Mouse (Mus musculus): ENCODE results near the gene Cd44. TPM values are rescaled to one million over a fixed set of nuclear protein-coding genes. Genes with fewer than 3 reads are reported as not detected.

Gene Cd44
- polyA plus RNA-seq, 1 experiment from 2014 or later, result 15.2 TPM

- DNase-seq (no peak), ATAC-seq (no peak)
- H3K4me2 ChIP-seq (ENCODE audit: low read depth, low read length), result peak overlapping the region; percentile 65
- peak overlapping the region; percentile 62 for H3K4me3 ChIP-seq (ENCODE audit: low read depth, low read length)
- no peaks in the 10 kb centered on the region for H3K27me3 ChIP-seq (ENCODE audit: insufficient read depth, low read length)
- H3K9me3 ChIP-seq (ENCODE audit: low read length), result no peaks in the 10 kb centered on the region
- no peak for TF ChIP-seq CTCF (IDR thresholded peaks at IDR 0.05; ENCODE audit: low read depth)
- TF ChIP-seq EP300 (IDR thresholded peaks at IDR 0.05; ENCODE audit: low read depth), result no peak
- no peak overlapping the region for H3K9ac ChIP-seq (replicated peaks)
- H3K4me1 ChIP-seq (ENCODE audit: insufficient read depth), result peaks cover 30% of the 10 kb centered on the region
- WGBS (ENCODE audit: insufficient replicate concordance), result 49% methylated on average over 3 of the region's 3 CpGs
- H3K36me3 ChIP-seq (replicated peaks; ENCODE audit: insufficient read depth, low read length), result no peaks in the 10 kb centered on the region
- peak overlapping the region; percentile 67; the same call in 1 of the 2 replicates for H3K27ac ChIP-seq (ENCODE audit: low read depth)
Observed at GRCm38 (mm10) chr2:102898585-102898984, 2.9 kb downstream of the Cd44 start.

GRCm38 (mm10) chr2:102896154-102896553, 5.3 kb downstream of the Cd44 start:
- no peak overlapping the region for H3K27ac ChIP-seq (ENCODE audit: low read depth)
- TF ChIP-seq EP300 (IDR thresholded peaks at IDR 0.05; ENCODE audit: low read depth) (no peak), CTCF (IDR thresholded peaks at IDR 0.05; ENCODE audit: low read depth) (no peak)
- H3K4me2 ChIP-seq (ENCODE audit: low read depth, low read length), result no peak overlapping the region
- WGBS (ENCODE audit: insufficient replicate concordance), result 65% methylated on average over 8 of the region's 8 CpGs
- ATAC-seq (no peak), DNase-seq (no peak)
- H3K4me3 ChIP-seq (ENCODE audit: low read depth, low read length), result no peak overlapping the region
- H3K27me3 ChIP-seq (ENCODE audit: insufficient read depth, low read length), result no peaks in the 10 kb centered on the region
- no peak overlapping the region for H3K9ac ChIP-seq (replicated peaks)
- H3K36me3 ChIP-seq (replicated peaks; ENCODE audit: insufficient read depth, low read length), result no peaks in the 10 kb centered on the region
- peaks cover 27% of the 10 kb centered on the region for H3K4me1 ChIP-seq (ENCODE audit: insufficient read depth)
- H3K9me3 ChIP-seq (ENCODE audit: low read length), result no peaks in the 10 kb centered on the region

GRCm38 (mm10) chr2:102895197-102895596, 6.3 kb downstream of the Cd44 start:
- Histone ChIP-seq H3K4me3 (ENCODE audit: low read depth, low read length) (no peak overlapping the region), H3K27ac (ENCODE audit: low read depth) (no peak overlapping the region), H3K9me3 (ENCODE audit: low read length) (no peaks in the 10 kb centered on the region), H3K27me3 (ENCODE audit: insufficient read depth, low read length) (no peaks in the 10 kb centered on the region), H3K9ac (replicated peaks) (no peak overlapping the region), H3K4me1 (ENCODE audit: insufficient read depth) (peaks cover 20% of the 10 kb centered on the region), H3K4me2 (ENCODE audit: low read depth, low read length) (no peak overlapping the region; the same call in 1 of the 2 replicates), H3K36me3 (replicated peaks; ENCODE audit: insufficient read depth, low read length) (no peaks in the 10 kb centered on the region)
- 75% methylated on average over 1 of the region's 1 CpGs for WGBS (ENCODE audit: insufficient replicate concordance)
- no peak for DNase-seq
- ATAC-seq, result 0 out of 2 replicates have a peak, but pooled peaks have one; percentile 21
- TF ChIP-seq EP300 (IDR thresholded peaks at IDR 0.05; ENCODE audit: low read depth) (no peak), CTCF (IDR thresholded peaks at IDR 0.05; ENCODE audit: low read depth) (no peak)

GRCm38 (mm10) chr2:102894785-102895184, 6.7 kb downstream of the Cd44 start:
- no peak for TF ChIP-seq EP300 (IDR thresholded peaks at IDR 0.05; ENCODE audit: low read depth)
- TF ChIP-seq CTCF (IDR thresholded peaks at IDR 0.05; ENCODE audit: low read depth), result no peak
- H3K27me3 ChIP-seq (ENCODE audit: insufficient read depth, low read length), result no peaks in the 10 kb centered on the region
- H3K9ac ChIP-seq (replicated peaks), result no peak overlapping the region
- DNase-seq (no peak), ATAC-seq (peak; percentile 13; the same call in 1 of the 2 replicates)
- H3K4me3 ChIP-seq (ENCODE audit: low read depth, low read length), result no peak overlapping the region
- WGBS (ENCODE audit: insufficient replicate concordance), result 36% methylated on average over 4 of the region's 4 CpGs
- H3K4me2 ChIP-seq (ENCODE audit: low read depth, low read length), result no peak overlapping the region; the same call in 1 of the 2 replicates
- no peaks in the 10 kb centered on the region for H3K36me3 ChIP-seq (replicated peaks; ENCODE audit: insufficient read depth, low read length)
- peaks cover 20% of the 10 kb centered on the region for H3K4me1 ChIP-seq (ENCODE audit: insufficient read depth)
- H3K9me3 ChIP-seq (ENCODE audit: low read length), result no peaks in the 10 kb centered on the region
- H3K27ac ChIP-seq (ENCODE audit: low read depth), result no peak overlapping the region

- peaks cover 6% of the 10 kb centered on the region; the same call in 1 of the 2 replicates for H3K4me1 ChIP-seq (ENCODE audit: insufficient read depth)
- no peaks in the 10 kb centered on the region for H3K9me3 ChIP-seq (ENCODE audit: low read length)
- no peak for TF ChIP-seq CTCF (IDR thresholded peaks at IDR 0.05; ENCODE audit: low read depth)
- no peak for TF ChIP-seq EP300 (IDR thresholded peaks at IDR 0.05; ENCODE audit: low read depth)
- DNase-seq, result no peak
- no peak for ATAC-seq
- peaks cover 4% of the 10 kb centered on the region; the same call in 1 of the 2 replicates for H3K36me3 ChIP-seq (replicated peaks; ENCODE audit: insufficient read depth, low read length)
- H3K27ac ChIP-seq (ENCODE audit: low read depth), result no peak overlapping the region
- H3K9ac ChIP-seq (replicated peaks), result no peak overlapping the region
- WGBS (ENCODE audit: insufficient replicate concordance), result 49% methylated on average over 3 of the region's 3 CpGs
- H3K4me3 ChIP-seq (ENCODE audit: low read depth, low read length), result no peak overlapping the region
- H3K4me2 ChIP-seq (ENCODE audit: low read depth, low read length), result no peak overlapping the region
- H3K27me3 ChIP-seq (ENCODE audit: insufficient read depth, low read length), result no peaks in the 10 kb centered on the region
Observed at GRCm38 (mm10) chr2:102888688-102889225, 12.7 kb downstream of the Cd44 start.

- WGBS (ENCODE audit: insufficient replicate concordance), result 30% methylated on average over 1 of the region's 1 CpGs
- Histone ChIP-seq H3K4me1 (ENCODE audit: insufficient read depth) (peaks cover 6% of the 10 kb centered on the region; the same call in 1 of the 2 replicates), H3K9me3 (ENCODE audit: low read length) (no peaks in the 10 kb centered on the region), H3K27me3 (ENCODE audit: insufficient read depth, low read length) (no peaks in the 10 kb centered on the region), H3K4me2 (ENCODE audit: low read depth, low read length) (no peak overlapping the region), H3K4me3 (ENCODE audit: low read depth, low read length) (no peak overlapping the region), H3K9ac (replicated peaks) (no peak overlapping the region), H3K27ac (ENCODE audit: low read depth) (no peak overlapping the region), H3K36me3 (replicated peaks; ENCODE audit: insufficient read depth, low read length) (peaks cover 4% of the 10 kb centered on the region; the same call in 1 of the 2 replicates)
- DNase-seq (no peak), ATAC-seq (no peak)
- TF ChIP-seq CTCF (IDR thresholded peaks at IDR 0.05; ENCODE audit: low read depth) (no peak), EP300 (IDR thresholded peaks at IDR 0.05; ENCODE audit: low read depth) (no peak)
Observed at GRCm38 (mm10) chr2:102887137-102887536, 14.3 kb downstream of the Cd44 start.

Data from liver, postnatal 0 days (tissue).